Mouse (Mus musculus): ENCODE data around the gene Gja10.

The Gja10 gene

GRCm38 (mm10) chr4:32561555-32562095 lies 40.9 kb downstream of the Gja10 start:
- DNase-seq (ENCODE audit: low spot score in 2 of 2) = no peak

GRCm38 (mm10) chr4:32560724-32561554 lies 41.6 kb downstream of the Gja10 start:
- DNase-seq (ENCODE audit: low spot score in 2 of 2) = no peak

- DNase-seq (ENCODE audit: low spot score in 2 of 2) = no peak
Measured at GRCm38 (mm10) chr4:32560246-32560645, 42.3 kb downstream of the Gja10 start.

DNA sequence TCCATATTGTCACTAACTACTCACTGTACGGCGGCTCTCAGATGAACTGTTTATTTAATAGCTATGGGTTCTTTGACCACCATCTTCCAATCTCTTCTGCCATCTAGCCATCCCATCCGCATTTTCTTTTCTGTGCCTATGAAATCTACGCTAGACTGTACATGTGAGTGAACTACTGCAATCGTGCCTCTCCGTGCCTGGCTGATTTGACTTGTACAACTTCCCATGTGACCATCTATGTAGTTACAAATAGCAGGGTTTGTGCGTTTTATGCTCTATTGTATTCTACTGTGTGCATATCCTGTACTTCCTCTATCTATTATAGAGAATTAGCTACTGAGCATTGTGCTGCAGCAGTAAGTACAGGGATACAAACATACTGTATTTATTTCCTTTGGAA lies 47.1 kb downstream of the Gja10 start:
- DNase-seq (ENCODE audit: low spot score in 2 of 2) = no peak

- no peak for DNase-seq (ENCODE audit: low spot score in 2 of 2)
Measured at GRCm38 (mm10) chr4:32551337-32551736, 51.2 kb downstream of the Gja10 start.

GRCm38 (mm10) chr4:32549150-32549549 lies 53.4 kb downstream of the Gja10 start:
- no peak for DNase-seq (ENCODE audit: low spot score in 2 of 2)

All from urinary bladder, adult 18-20 months (tissue).